Mouse (Mus musculus): ENCODE results near the gene Cenpt. TPM values are rescaled to one million over a fixed set of nuclear protein-coding genes. Genes with fewer than 3 reads are reported as not detected.
"Not testable (repeated sequence)": the region's sequence is repeated elsewhere in the genome, so short reads cannot be mapped to it uniquely, and the experiment has no call there.

Gene Cenpt
- polyA plus RNA-seq, 1 experiment from 2014 or later: 28.2 TPM

DNA sequence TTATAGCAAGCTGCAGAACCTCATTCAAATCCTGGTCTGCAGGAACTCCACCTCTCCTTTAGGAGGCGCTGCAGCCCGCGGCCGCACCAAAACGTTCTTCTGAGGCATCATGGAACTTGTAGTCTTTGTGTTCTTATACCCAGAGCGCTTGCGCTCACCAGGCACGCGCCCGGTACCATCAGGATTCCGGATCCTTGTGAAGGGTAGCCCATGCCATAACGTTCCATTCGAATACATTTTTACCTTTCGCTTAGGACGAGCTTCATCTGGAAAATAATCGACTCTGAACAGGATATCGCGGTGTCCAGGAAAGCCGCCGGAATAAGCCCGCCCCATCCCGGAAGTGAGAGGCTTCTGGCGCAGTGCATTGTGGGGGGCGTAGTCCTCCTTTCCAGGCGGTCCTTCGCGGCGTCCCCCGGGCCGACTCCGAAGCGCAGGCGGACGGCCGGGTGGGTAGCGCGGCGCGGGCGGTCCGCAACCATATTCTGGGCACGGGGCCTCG is 1.7 kb upstream of the Cenpt start, which contains the start of gene Thap11:
Gene Thap11, plus strand, starts transcription at position 418 of the 502 bp plus-strand sequence.
- peak; percentile 95 for DNase-seq (ENCODE audit: low spot score)

GRCm38 (mm10) chr8:105854303-105854702 is 1.2 kb upstream of the Cenpt start:
- DNase-seq (ENCODE audit: low spot score): no peak

GRCm38 (mm10) chr8:105852146-105852729 is 840 bp downstream of the Cenpt start:
- no peak for DNase-seq (ENCODE audit: low spot score)

- DNase-seq (ENCODE audit: low spot score): peak; percentile 92
Observed at GRCm38 (mm10) chr8:105851651-105852143, 1.4 kb downstream of the Cenpt start.

GRCm38 (mm10) chr8:105850611-105851010 is 2.5 kb downstream of the Cenpt start:
- DNase-seq (ENCODE audit: low spot score): no peak

- DNase-seq (ENCODE audit: low spot score): no peak
Observed at GRCm38 (mm10) chr8:105850014-105850413, 3.1 kb downstream of the Cenpt start.

GRCm38 (mm10) chr8:105846678-105847077 is 6.4 kb downstream of the Cenpt start:
- no peak for DNase-seq (ENCODE audit: low spot score)

DNA sequence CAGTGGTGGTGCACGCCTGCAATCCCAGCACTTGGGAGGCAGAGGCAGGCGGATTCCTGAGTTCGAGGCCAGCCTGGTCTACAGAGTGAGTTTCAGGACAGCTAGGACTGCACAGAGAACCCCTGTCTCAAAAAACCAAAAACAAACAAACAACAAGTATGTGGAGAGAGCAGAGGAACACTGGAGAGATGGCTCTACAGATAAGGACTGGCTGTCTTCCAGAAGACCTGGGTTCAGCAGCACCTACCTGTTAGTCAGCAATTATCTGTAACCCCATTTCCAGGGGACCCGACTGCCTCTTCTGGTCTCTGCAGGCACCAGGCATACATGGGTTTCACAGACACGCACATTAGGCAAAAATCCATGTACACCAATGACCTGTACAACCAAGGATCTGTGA is 13.9 kb downstream of the Cenpt start:
- DNase-seq (ENCODE audit: low spot score): no peak

- DNase-seq (ENCODE audit: low spot score): no peak
Observed at GRCm38 (mm10) chr8:105836991-105837390, 16.1 kb downstream of the Cenpt start.

- DNase-seq (ENCODE audit: low spot score): peak; percentile 86
Observed at GRCm38 (mm10) chr8:105835318-105835717, 17.8 kb downstream of the Cenpt start.

DNA sequence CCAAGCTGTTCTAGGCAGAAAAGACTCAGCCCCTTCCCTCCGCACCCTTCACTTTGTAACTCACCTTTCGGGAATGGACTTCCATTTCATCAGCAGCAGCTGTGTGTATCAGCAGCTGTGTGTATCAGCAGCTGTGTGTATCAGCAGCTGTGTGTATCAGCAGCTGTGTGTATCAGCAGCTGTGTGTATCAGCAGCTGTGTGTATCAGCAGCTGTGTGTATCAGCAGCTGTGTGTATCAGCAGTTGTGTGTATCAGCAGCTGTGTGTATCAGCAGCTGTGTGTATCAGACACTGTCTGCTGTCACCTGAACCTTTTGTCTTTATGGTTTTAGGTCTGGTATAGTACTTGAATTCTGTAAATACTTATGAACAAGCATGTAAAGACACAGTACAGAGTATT is 19.3 kb downstream of the Cenpt start:
- DNase-seq (ENCODE audit: low spot score): not testable (repeated sequence)

GRCm38 (mm10) chr8:105826861-105827848 is 25.9 kb downstream of the Cenpt start, which contains the start of the genes Ranbp10 and Tsnaxip1:
Ranbp10 (minus strand) TSS chr8:105827350.
Tsnaxip1 (plus strand) TSS chr8:105827731.
- peak; percentile 99 for DNase-seq (ENCODE audit: low spot score)

GRCm38 (mm10) chr8:105826379-105826778 is 26.7 kb downstream of the Cenpt start:
- DNase-seq (ENCODE audit: low spot score): peak; percentile 17

DNA sequence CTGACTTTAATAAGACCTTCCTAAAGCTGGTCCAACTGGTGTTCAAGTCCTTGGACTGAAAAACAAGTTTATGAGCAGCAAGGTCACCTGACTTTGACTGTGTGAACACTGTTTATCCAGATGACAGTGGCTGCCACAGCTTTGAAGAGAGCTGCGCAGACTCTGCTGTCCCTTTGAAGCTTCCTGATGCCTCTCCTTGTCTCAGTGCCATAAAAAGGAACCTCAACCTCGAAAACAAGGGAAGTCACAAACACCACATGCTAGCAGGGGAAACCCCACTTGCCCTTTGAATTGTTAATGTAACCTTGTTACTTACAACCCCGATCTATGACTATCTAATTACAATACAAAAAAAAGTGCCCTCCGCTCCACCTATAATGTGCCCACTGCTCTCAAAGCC is 27.6 kb downstream of the Cenpt start:
- DNase-seq (ENCODE audit: low spot score): no peak

DNA sequence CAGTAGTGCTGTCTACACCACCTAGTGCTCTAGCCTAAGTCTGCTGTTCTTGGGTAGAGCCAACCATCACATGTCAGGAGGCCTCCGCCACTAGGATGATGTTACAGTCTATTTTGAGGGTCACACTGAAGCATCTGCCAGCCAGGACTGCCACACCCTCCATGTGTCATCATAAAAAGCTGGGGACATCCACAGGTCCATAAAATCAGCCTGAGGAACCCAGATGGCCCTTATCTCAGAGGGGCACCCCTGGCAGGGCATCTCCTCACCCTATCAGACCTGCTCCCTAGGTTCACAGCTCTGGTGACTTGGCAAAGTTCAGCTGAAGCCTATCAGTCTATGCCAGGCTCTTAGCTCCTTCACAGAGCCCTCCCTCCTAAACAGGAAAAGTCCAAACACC is 32.2 kb downstream of the Cenpt start:
- DNase-seq (ENCODE audit: low spot score): no peak

GRCm38 (mm10) chr8:105819659-105820058 is 33.4 kb downstream of the Cenpt start:
- no peak for DNase-seq (ENCODE audit: low spot score)

- DNase-seq (ENCODE audit: low spot score): no peak
Observed at GRCm38 (mm10) chr8:105813241-105813640, 39.8 kb downstream of the Cenpt start.

GRCm38 (mm10) chr8:105812511-105812910 is 40.6 kb downstream of the Cenpt start:
- DNase-seq (ENCODE audit: low spot score): no peak

- no peak for DNase-seq (ENCODE audit: low spot score)
Observed at GRCm38 (mm10) chr8:105811543-105811942, 41.5 kb downstream of the Cenpt start.

DNA sequence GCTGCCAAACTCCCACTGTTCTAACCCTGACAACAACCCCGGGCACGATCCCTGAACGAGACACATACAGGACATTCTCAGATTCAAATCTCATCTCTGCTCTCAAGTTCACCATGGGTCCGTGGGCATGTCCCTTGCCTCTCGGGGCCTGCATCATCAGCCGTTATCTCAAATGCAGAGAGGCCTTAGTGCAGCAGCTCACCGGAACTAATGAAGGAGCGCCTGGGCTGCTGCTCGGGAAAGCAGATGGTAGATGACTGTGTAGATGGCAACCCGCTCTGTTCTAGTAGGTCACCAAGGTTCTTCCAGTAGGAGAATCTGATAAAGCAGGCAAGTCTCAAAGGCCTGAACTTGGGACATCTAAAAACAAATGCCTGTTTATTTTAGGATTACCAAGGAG is 42.0 kb downstream of the Cenpt start:
- no peak for DNase-seq (ENCODE audit: low spot score)

DNA sequence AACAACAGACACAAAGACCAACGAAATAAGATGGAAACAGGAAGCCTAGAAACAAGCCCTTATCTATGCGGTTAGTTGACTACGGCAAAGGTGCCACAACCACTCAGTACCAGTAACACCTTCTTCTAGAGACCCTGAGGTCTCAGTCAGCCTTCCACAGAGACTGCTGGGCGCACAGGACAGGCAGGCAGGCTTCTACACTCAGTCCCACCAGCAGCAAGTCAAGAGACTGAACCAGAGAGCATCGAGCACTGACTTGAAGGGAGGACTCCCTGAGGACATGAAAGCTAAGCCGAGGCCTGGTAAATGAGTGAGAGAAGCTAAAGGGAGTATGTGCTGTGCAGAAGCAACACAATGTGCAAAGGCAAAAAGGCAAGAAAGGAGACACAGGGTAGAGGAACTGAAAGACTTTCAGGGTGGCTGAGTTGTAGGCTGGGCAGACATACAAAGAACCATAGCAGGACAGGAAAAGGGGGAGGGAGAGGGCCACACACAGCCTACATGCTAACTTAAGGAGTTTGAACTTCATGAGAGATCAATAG is 42.8 kb downstream of the Cenpt start:
- peak; percentile 22 for DNase-seq (ENCODE audit: low spot score)

DNA sequence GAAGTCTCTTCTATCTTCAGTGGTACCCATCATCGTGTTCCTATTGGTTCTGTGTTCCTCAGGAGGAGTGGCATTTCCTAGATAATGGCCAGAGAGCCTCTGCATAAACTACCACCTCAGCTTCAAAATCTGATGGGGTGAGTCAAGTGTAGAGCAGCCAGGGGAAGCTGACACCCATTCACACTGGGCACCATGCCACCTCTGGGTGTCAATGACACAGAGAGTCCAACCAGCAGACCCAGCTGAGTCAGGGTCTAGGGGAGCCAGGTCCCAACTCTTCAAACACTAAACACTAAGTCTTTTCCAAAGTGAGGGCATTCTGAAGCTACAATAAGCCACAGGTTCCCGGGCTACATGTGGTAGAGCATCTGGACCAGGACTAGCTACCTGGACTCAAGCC is 44.6 kb downstream of the Cenpt start:
- no peak for DNase-seq (ENCODE audit: low spot score)

Data from thymus, postnatal 0 days (tissue).